Mouse (Mus musculus) kidney, embryonic 16.5 days (tissue): Measurements from ENCODE around the gene P2ry1. TPM values are rescaled to one million over a fixed set of nuclear protein-coding genes. Genes with fewer than 3 reads are reported as not detected.

Experiments used
- ATAC-seq: fragments of 200-750 bp; cut with Nextera tagmentation; 2 replicates; pipeline ENCODE4 v1.8.0; 2017; ENCODE audit warnings: moderate TSS enrichment; ENCODE audit not compliant: low FRiP score, low TSS enrichment
- H3K27ac ChIP-seq: fragments of 300-500 bp; sonication (generic); 2 replicates; pipeline ENCODE4 v1.5.1; 2014; ENCODE audit warnings: low read length
- H3K27me3 ChIP-seq: fragments of 300-500 bp; sonication (generic); 2 replicates; pipeline ENCODE4 v1.6.1; 2014; ENCODE audit warnings: low read length, control low read depth, mixed read lengths; ENCODE audit not compliant: insufficient read depth
- H3K36me3 ChIP-seq: fragments of 300-500 bp; sonication (generic); 2 replicates; pipeline ENCODE4 v1.6.1; 2014; ENCODE audit warnings: low read length, control low read depth, mixed read lengths; ENCODE audit not compliant: insufficient read depth
- H3K4me1 ChIP-seq: fragments of 300-500 bp; sonication (generic); 2 replicates; pipeline ENCODE4 v1.6.1; 2014; ENCODE audit warnings: low read length, control low read depth, mixed read lengths; ENCODE audit not compliant: insufficient read depth
- H3K4me2 ChIP-seq: fragments of 300-500 bp; sonication (generic); replicated peaks from 2 replicates; pipeline ENCODE4 v1.6.1; 2014; ENCODE audit warnings: low read depth, low read length
- H3K4me3 ChIP-seq: fragments of 300-500 bp; sonication (generic); 2 replicates; pipeline ENCODE4 v1.5.1; 2014; ENCODE audit warnings: mild to moderate bottlenecking, low read length
- H3K9ac ChIP-seq: fragments of 300-500 bp; sonication (generic); replicated peaks from 2 replicates; pipeline ENCODE4 v1.6.1; 2014; ENCODE audit warnings: low read length
- H3K9me3 ChIP-seq: fragments of 300-500 bp; sonication (generic); 2 replicates; pipeline ENCODE4 v1.6.1; 2016; ENCODE audit warnings: low read length, control low read depth
- WGBS: fragments of 180-500 bp; shearing (Covaris S2); extraction: QIAGEN DNeasy Blood & Tissue Kit; methylation state at CpG from one replicate; pipeline ENCODE4 v1.1.7; 2014; 5-methylcytosine and 5-hydroxymethylcytosine counted together
- polyA plus RNA-seq: library from polyadenylated mRNA; unstranded; fragments of >200 nt; fragmentation: Nextera tagmentation; extraction: Ambion mirVana; gene quantifications from 2 replicates; pipeline ENCODE4 v1.2.1, GENCODE M21; 2015

P2ry1 gene
- polyA plus RNA-seq: 3.0 and 3.4 TPM in 2 replicates

GRCm38 (mm10) chr3:61002587-61003501 lies at the start of gene P2ry1:
Gene P2ry1 (plus strand): TSS chr3:61002795.
- under 1% methylated on average over 89 of the region's 90 CpGs for WGBS
- peak within 1 kb of the TSS; percentile 75 for H3K9ac ChIP-seq
- peaks cover 21% of the 10 kb centered on the region for H3K27me3 ChIP-seq
- peak; percentile 100 for ATAC-seq
- H3K36me3 ChIP-seq: no peaks in the 10 kb centered on the region
- peak within 1 kb of the TSS; percentile 80 for H3K4me2 ChIP-seq
- 0 out of 2 replicates have a peak within 1 kb of the TSS, but pooled peaks have one; percentile 46 for H3K27ac ChIP-seq
- H3K9me3 ChIP-seq: no peaks in the 10 kb centered on the region
- H3K4me1 ChIP-seq: no peaks in the 10 kb centered on the region
- peak within 1 kb of the TSS; percentile 77 for H3K4me3 ChIP-seq

GRCm38 (mm10) chr3:60953199-60953736 lies 49.3 kb upstream of the P2ry1 start:
- 54% methylated on average over 5 of the region's 5 CpGs for WGBS
- H3K27me3 ChIP-seq: no peaks in the 10 kb centered on the region
- H3K36me3 ChIP-seq: no peaks in the 10 kb centered on the region
- H3K9ac ChIP-seq: no peak overlapping the region
- no peak overlapping the region for H3K4me2 ChIP-seq
- H3K4me1 ChIP-seq: no peaks in the 10 kb centered on the region
- no peaks in the 10 kb centered on the region for H3K9me3 ChIP-seq
- H3K27ac ChIP-seq: no peak overlapping the region
- ATAC-seq: peak; percentile 57; the same call in 1 of the 2 replicates
- no peak overlapping the region for H3K4me3 ChIP-seq

GRCm38 (mm10) chr3:60954073-60954472 lies 48.5 kb upstream of the P2ry1 start:
- Histone ChIP-seq H3K9ac (no peak overlapping the region), H3K4me3 (no peak overlapping the region), H3K36me3 (no peaks in the 10 kb centered on the region), H3K27me3 (no peaks in the 10 kb centered on the region), H3K4me2 (no peak overlapping the region), H3K4me1 (no peaks in the 10 kb centered on the region), H3K27ac (peak overlapping the region; percentile 10; the same call in 1 of the 2 replicates), H3K9me3 (no peaks in the 10 kb centered on the region)
- 0 out of 2 replicates have a peak, but pooled peaks have one; percentile 35 for ATAC-seq
- WGBS: 76% methylated on average over 2 of the region's 2 CpGs

- Histone ChIP-seq H3K27ac (no peak overlapping the region), H3K4me2 (no peak overlapping the region)
- ATAC-seq: no peak
Measured at GRCm38 (mm10) chr3:60958769-60959168, 43.8 kb upstream of the P2ry1 start.

GRCm38 (mm10) chr3:60965137-60965536 lies 37.5 kb upstream of the P2ry1 start:
- no peak overlapping the region for H3K27ac ChIP-seq
- no peaks in the 10 kb centered on the region for H3K4me1 ChIP-seq
- WGBS: 79% methylated on average over 2 of the region's 2 CpGs
- no peak overlapping the region for H3K4me3 ChIP-seq
- no peak overlapping the region for H3K9ac ChIP-seq
- no peaks in the 10 kb centered on the region for H3K36me3 ChIP-seq
- no peak for ATAC-seq
- no peaks in the 10 kb centered on the region for H3K9me3 ChIP-seq
- no peaks in the 10 kb centered on the region for H3K27me3 ChIP-seq
- H3K4me2 ChIP-seq: no peak overlapping the region

More at GRCm38 (mm10) chr3:60958769-60959168, 43.8 kb upstream of the P2ry1 start:
- no peak overlapping the region for H3K4me3 ChIP-seq
- no peaks in the 10 kb centered on the region for H3K27me3 ChIP-seq
- no peaks in the 10 kb centered on the region for H3K4me1 ChIP-seq
- no peaks in the 10 kb centered on the region for H3K9me3 ChIP-seq
- 82% methylated on average over 2 of the region's 2 CpGs for WGBS
- H3K9ac ChIP-seq: no peak overlapping the region
- no peaks in the 10 kb centered on the region for H3K36me3 ChIP-seq

GRCm38 (mm10) chr3:60974944-60975343 lies 27.7 kb upstream of the P2ry1 start:
- Histone ChIP-seq H3K4me3 (no peak overlapping the region), H3K36me3 (no peaks in the 10 kb centered on the region), H3K27ac (no peak overlapping the region), H3K27me3 (no peaks in the 10 kb centered on the region), H3K9me3 (no peaks in the 10 kb centered on the region), H3K4me2 (no peak overlapping the region), H3K9ac (no peak overlapping the region), H3K4me1 (no peaks in the 10 kb centered on the region)
- WGBS: 90% methylated on average over 1 of the region's 1 CpGs
- ATAC-seq: no peak

GRCm38 (mm10) chr3:60982109-60982508 lies 20.5 kb upstream of the P2ry1 start:
- H3K36me3 ChIP-seq: no peaks in the 10 kb centered on the region
- H3K4me2 ChIP-seq: no peak overlapping the region
- H3K9ac ChIP-seq: no peak overlapping the region
- ATAC-seq: no peak
- no peak overlapping the region for H3K27ac ChIP-seq
- H3K27me3 ChIP-seq: no peaks in the 10 kb centered on the region
- H3K9me3 ChIP-seq: no peaks in the 10 kb centered on the region
- no peak overlapping the region for H3K4me3 ChIP-seq
- 75% methylated on average over 3 of the region's 3 CpGs for WGBS
- H3K4me1 ChIP-seq: no peaks in the 10 kb centered on the region

GRCm38 (mm10) chr3:60998064-60998463 lies 4.5 kb upstream of the P2ry1 start:
- Histone ChIP-seq H3K27ac (no peak overlapping the region), H3K4me3 (no peak overlapping the region), H3K27me3 (peaks cover 11% of the 10 kb centered on the region; the same call in 1 of the 2 replicates), H3K9me3 (no peaks in the 10 kb centered on the region), H3K9ac (no peak overlapping the region), H3K4me1 (no peaks in the 10 kb centered on the region), H3K36me3 (no peaks in the 10 kb centered on the region), H3K4me2 (no peak overlapping the region)
- 72% methylated on average over 3 of the region's 3 CpGs for WGBS
- no peak for ATAC-seq

- Histone ChIP-seq H3K27me3 (peaks cover 23% of the 10 kb centered on the region), H3K4me2 (no peak overlapping the region), H3K9ac (no peak overlapping the region), H3K36me3 (no peaks in the 10 kb centered on the region), H3K4me3 (no peak overlapping the region), H3K4me1 (no peaks in the 10 kb centered on the region), H3K9me3 (no peaks in the 10 kb centered on the region), H3K27ac (no peak overlapping the region)
- ATAC-seq: no peak
Measured at GRCm38 (mm10) chr3:60999715-61000114, 2.9 kb upstream of the P2ry1 start.

- no peaks in the 10 kb centered on the region for H3K4me1 ChIP-seq
- H3K27ac ChIP-seq: no peak overlapping the region
- H3K27me3 ChIP-seq: peaks cover 23% of the 10 kb centered on the region
- H3K9me3 ChIP-seq: no peaks in the 10 kb centered on the region
- 72% methylated on average over 4 of the region's 4 CpGs for WGBS
- no peak overlapping the region for H3K9ac ChIP-seq
- no peak overlapping the region for H3K4me2 ChIP-seq
- ATAC-seq: no peak
- no peaks in the 10 kb centered on the region for H3K36me3 ChIP-seq
- H3K4me3 ChIP-seq: no peak overlapping the region
Measured at GRCm38 (mm10) chr3:61000747-61001146, 1.8 kb upstream of the P2ry1 start.
